Mouse (Mus musculus) liver, embryonic 14.5 days (tissue): ENCODE data around the gene Shld2.

Source experiments
- CTCF ChIP-seq: IDR thresholded peaks from 2 replicates; pipeline ENCODE4 v1.5.1; 2016; ENCODE audit warnings: antibody characterized with exemption, low read depth, control low read depth
- EP300 ChIP-seq: IDR thresholded peaks from 2 replicates; pipeline ENCODE4 v1.6.1; 2016; ENCODE audit warnings: antibody characterized with exemption, low read depth

DNA sequence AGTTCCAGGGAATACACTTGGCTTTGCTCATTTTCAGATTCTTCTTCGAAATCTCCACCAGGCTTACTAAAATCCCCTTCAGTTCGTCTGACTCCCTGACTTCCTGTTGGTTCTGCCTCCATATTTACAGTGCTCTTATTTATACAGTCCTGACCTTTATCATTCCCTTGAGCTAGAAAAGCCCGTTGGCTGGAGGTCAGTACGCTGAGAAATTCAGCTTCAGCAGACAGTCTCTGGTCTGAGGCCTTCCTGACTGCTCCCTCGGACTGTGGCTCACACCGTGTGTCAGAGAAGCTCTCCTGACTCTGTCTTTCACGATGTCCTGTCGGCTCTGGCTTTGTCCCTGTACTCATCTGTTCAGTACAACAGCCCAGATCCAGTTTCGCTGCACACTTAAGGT lies 42.2 kb downstream of the Shld2 start:
- TF ChIP-seq EP300 (no peak), CTCF (no peak)
